In genomic region chr7:121699218-121699617, GRCm38 (mm10) we compare ENCODE assay signal across 22 mouse cellular contexts. TPM values are rescaled to one million over a fixed set of nuclear protein-coding genes. Genes with fewer than 3 reads are reported as not detected.
"Had no signal": no experiment of that assay in that cellular context is flagged by ENCODE, and none has a peak within 500 bp of the region (broad histone marks: within the 10 kb centered on the region; RNA-seq: fewer than 3 reads in every experiment).

No protein-coding gene starts in this region.

- H3K27ac ChIP-seq: limb, embryonic 10.5 days; limb, embryonic 13.5 days; liver, embryonic 12.5 days; liver, embryonic 15.5 days; midbrain, embryonic 12.5 days; midbrain, embryonic 15.5 days; neural tube, embryonic 12.5 days; neural tube, embryonic 15.5 days; stomach, embryonic 15.5 days had no signal

- H3K4me3 ChIP-seq: limb, embryonic 10.5 days; limb, embryonic 13.5 days; liver, embryonic 12.5 days; liver, embryonic 15.5 days; lung, embryonic 15.5 days; midbrain, embryonic 12.5 days; midbrain, embryonic 15.5 days; neural tube, embryonic 12.5 days; neural tube, embryonic 15.5 days; stomach, embryonic 15.5 days had no signal

- H3K4me1 ChIP-seq: limb, embryonic 10.5 days; stomach, embryonic 15.5 days had no signal

- H3K4me2 ChIP-seq: limb, embryonic 13.5 days; liver, embryonic 12.5 days; liver, embryonic 15.5 days; lung, embryonic 15.5 days; midbrain, embryonic 12.5 days; midbrain, embryonic 15.5 days; neural tube, embryonic 12.5 days; neural tube, embryonic 15.5 days; stomach, embryonic 15.5 days had no signal

- DNase-seq: kidney, adult 2 months; kidney, postnatal 25 days; liver; lung, adult 18-20 months; lung, postnatal 10 days; lung, postnatal 36 days; right cerebral cortex, postnatal 4 days; thymus, adult 18-20 months; thymus, postnatal 36 days had no signal

- ATAC-seq: intestine, postnatal 0 days; liver, embryonic 12.5 days; midbrain, embryonic 15.5 days had no signal

- H3K9me3 ChIP-seq: limb, embryonic 10.5 days; limb, embryonic 13.5 days; liver, embryonic 12.5 days; liver, embryonic 15.5 days; lung, embryonic 15.5 days; midbrain, embryonic 12.5 days; midbrain, embryonic 15.5 days; neural tube, embryonic 12.5 days; neural tube, embryonic 15.5 days; stomach, embryonic 15.5 days had no signal

- H3K36me3 ChIP-seq: liver, embryonic 15.5 days; lung, embryonic 15.5 days; midbrain, embryonic 12.5 days; midbrain, embryonic 15.5 days; neural tube, embryonic 12.5 days; neural tube, embryonic 15.5 days; stomach, embryonic 15.5 days had no signal

- H3K9ac ChIP-seq: limb, embryonic 13.5 days; liver, embryonic 12.5 days; liver, embryonic 15.5 days; lung, embryonic 15.5 days; midbrain, embryonic 12.5 days; midbrain, embryonic 15.5 days; neural tube, embryonic 12.5 days; neural tube, embryonic 15.5 days; stomach, embryonic 15.5 days had no signal

- H3K27me3 ChIP-seq: limb, embryonic 13.5 days; liver, embryonic 12.5 days; liver, embryonic 15.5 days; lung, embryonic 15.5 days; midbrain, embryonic 12.5 days; midbrain, embryonic 15.5 days; neural tube, embryonic 12.5 days; neural tube, embryonic 15.5 days; stomach, embryonic 15.5 days had no signal

RNA-seq across cellular contexts. Expression of gene Scnn1g, which starts 35.1 kb away (rescaled TPM):
- total RNA-seq: left cerebral cortex, postnatal 25 days had no signal
- polyA plus RNA-seq: large intestine, adult 2 months; limb, embryonic 10.5 days; liver, embryonic 12.5 days; liver, embryonic 15.5 days; midbrain, embryonic 12.5 days; midbrain, embryonic 15.5 days; neural tube, embryonic 15.5 days had no signal
